Mouse (Mus musculus) stomach, embryonic 16.5 days (tissue): ENCODE results near the gene Zdhhc4. TPM values are rescaled to one million over a fixed set of nuclear protein-coding genes. Genes with fewer than 3 reads are reported as not detected.

Source experiments
- ATAC-seq: fragments of 200-750 bp; cut with Nextera tagmentation; 2 replicates; pipeline ENCODE4 v1.8.0; 2017; ENCODE audit warnings: moderate number of reproducible peaks, moderate TSS enrichment; ENCODE audit not compliant: insufficient read depth, low FRiP score
- H3K27ac ChIP-seq: fragments of 300-500 bp; sonication (generic); 2 replicates; pipeline ENCODE4 v1.5.1; 2014; ENCODE audit warnings: low read length
- H3K27me3 ChIP-seq: fragments of 300-500 bp; sonication (generic); 2 replicates; pipeline ENCODE4 v1.6.1; 2014; ENCODE audit warnings: low read length, control low read depth, mixed read lengths; ENCODE audit not compliant: control insufficient read depth, insufficient read depth
- H3K36me3 ChIP-seq: fragments of 300-500 bp; sonication (generic); 2 replicates; pipeline ENCODE4 v1.6.1; 2014; ENCODE audit warnings: low read length; ENCODE audit not compliant: control insufficient read depth, insufficient read depth
- H3K4me1 ChIP-seq: fragments of 300-500 bp; sonication (generic); 2 replicates; pipeline ENCODE4 v1.6.1; 2014; ENCODE audit warnings: low read length, control low read depth, mixed read lengths; ENCODE audit not compliant: control insufficient read depth, insufficient read depth
- H3K4me2 ChIP-seq: fragments of 300-500 bp; sonication (generic); 2 replicates; pipeline ENCODE4 v1.6.1; 2014; ENCODE audit warnings: low read depth, low read length, mixed read lengths
- H3K4me3 ChIP-seq: fragments of 300-500 bp; sonication (generic); replicated peaks from 2 replicates; pipeline ENCODE4 v1.5.1; 2014; ENCODE audit warnings: mild to moderate bottlenecking, low read length
- H3K9ac ChIP-seq: fragments of 300-500 bp; sonication (generic); 2 replicates; pipeline ENCODE4 v1.6.1; 2014; ENCODE audit warnings: low read length
- H3K9me3 ChIP-seq: fragments of 300-500 bp; sonication (generic); replicated peaks from 2 replicates; pipeline ENCODE4 v1.6.1; 2016; ENCODE audit warnings: low read length, control low read depth; ENCODE audit not compliant: control insufficient read depth
- WGBS: fragments of 180-500 bp; shearing (Covaris S2); extraction: QIAGEN DNeasy Blood & Tissue Kit; methylation state at CpG from one replicate; pipeline ENCODE4 v1.1.7; 2014; 5-methylcytosine and 5-hydroxymethylcytosine counted together
- polyA plus RNA-seq: library from polyadenylated mRNA; unstranded; fragments of >200 nt; fragmentation: Nextera tagmentation; extraction: Ambion mirVana; gene quantifications from 2 replicates; pipeline ENCODE4 v1.2.1, GENCODE M21; 2015

Gene Zdhhc4
- polyA plus RNA-seq, 1 experiment from 2014 or later, result 63.6 TPM

GRCm38 (mm10) chr5:143275761-143276160 is 53.3 kb downstream of the Zdhhc4 start:
- no peak overlapping the region for H3K4me2 ChIP-seq
- H3K36me3 ChIP-seq, result no peaks in the 10 kb centered on the region
- H3K9me3 ChIP-seq, result no peaks in the 10 kb centered on the region
- 48% methylated on average over 5 of the region's 5 CpGs for WGBS
- ATAC-seq, result no peak
- H3K9ac ChIP-seq, result no peak overlapping the region
- no peak overlapping the region for H3K4me3 ChIP-seq
- peaks cover 3% of the 10 kb centered on the region; the same call in 1 of the 2 replicates for H3K27me3 ChIP-seq
- H3K4me1 ChIP-seq, result peaks cover 1% of the 10 kb centered on the region
- H3K27ac ChIP-seq, result no peak overlapping the region

- Histone ChIP-seq H3K36me3 (no peaks in the 10 kb centered on the region), H3K4me2 (no peak overlapping the region), H3K9me3 (no peaks in the 10 kb centered on the region), H3K27me3 (peaks cover 3% of the 10 kb centered on the region; the same call in 1 of the 2 replicates), H3K9ac (no peak overlapping the region), H3K27ac (no peak overlapping the region), H3K4me1 (peaks cover 12% of the 10 kb centered on the region), H3K4me3 (no peak overlapping the region)
- 0 out of 2 replicates have a peak, but pooled peaks have one; percentile 11 for ATAC-seq
- 81% methylated on average over 16 of the region's 16 CpGs for WGBS
Measured at GRCm38 (mm10) chr5:143272540-143273330, 56.3 kb downstream of the Zdhhc4 start.

- WGBS, result 71% methylated on average over 3 of the region's 3 CpGs
- no peak overlapping the region for H3K27ac ChIP-seq
- no peak overlapping the region for H3K4me3 ChIP-seq
- H3K9ac ChIP-seq, result no peak overlapping the region
- ATAC-seq, result no peak
- no peaks in the 10 kb centered on the region for H3K9me3 ChIP-seq
- H3K4me2 ChIP-seq, result no peak overlapping the region
- H3K27me3 ChIP-seq, result peaks cover 3% of the 10 kb centered on the region; the same call in 1 of the 2 replicates
- no peaks in the 10 kb centered on the region for H3K36me3 ChIP-seq
- H3K4me1 ChIP-seq, result peaks cover 12% of the 10 kb centered on the region
Measured at GRCm38 (mm10) chr5:143272108-143272507, 56.9 kb downstream of the Zdhhc4 start.

DNA sequence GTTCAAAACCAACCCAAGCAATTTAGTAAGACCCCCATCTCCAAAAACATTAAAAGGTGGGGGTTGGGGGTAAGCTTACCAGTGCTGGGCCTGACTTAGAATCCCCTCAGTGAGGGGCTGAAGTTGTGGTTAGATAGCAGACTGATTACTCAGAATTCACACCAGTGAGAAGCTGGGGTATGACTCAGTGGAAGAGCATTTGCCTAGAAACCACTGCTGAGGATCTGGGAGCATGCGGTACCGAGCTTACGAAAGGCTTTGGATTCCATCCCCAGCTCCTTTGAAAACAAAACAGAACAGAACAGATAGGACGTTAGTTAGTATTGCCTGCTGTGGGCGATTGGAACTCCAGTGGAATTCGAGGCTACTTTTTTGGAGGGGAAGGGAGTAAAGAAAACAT is 57.4 kb downstream of the Zdhhc4 start:
- Histone ChIP-seq H3K4me2 (no peak overlapping the region), H3K36me3 (no peaks in the 10 kb centered on the region), H3K4me3 (no peak overlapping the region), H3K4me1 (peaks cover 12% of the 10 kb centered on the region), H3K27me3 (peaks cover 3% of the 10 kb centered on the region; the same call in 1 of the 2 replicates), H3K9me3 (no peaks in the 10 kb centered on the region), H3K9ac (no peak overlapping the region), H3K27ac (no peak overlapping the region)
- WGBS, result 82% methylated on average over 6 of the region's 6 CpGs
- no peak for ATAC-seq

GRCm38 (mm10) chr5:143270151-143270519 is 58.9 kb downstream of the Zdhhc4 start:
- H3K36me3 ChIP-seq, result no peaks in the 10 kb centered on the region
- H3K4me1 ChIP-seq, result peaks cover 12% of the 10 kb centered on the region
- H3K9me3 ChIP-seq, result no peaks in the 10 kb centered on the region
- ATAC-seq, result no peak; the same call in none of the 2 replicates
- peak overlapping the region; percentile 87 for H3K4me2 ChIP-seq
- H3K4me3 ChIP-seq, result peak overlapping the region; percentile 84
- H3K27me3 ChIP-seq, result no peaks in the 10 kb centered on the region
- H3K27ac ChIP-seq, result no peak overlapping the region
- peak overlapping the region; percentile 95 for H3K9ac ChIP-seq
- 3% methylated on average over 12 of the region's 12 CpGs for WGBS

GRCm38 (mm10) chr5:143269363-143270150 is 59.5 kb downstream of the Zdhhc4 start, which contains the start of gene Zfp316:
Gene Zfp316, minus strand, starts transcription at chr5:143270022.
- WGBS, result under 1% methylated on average over 77 of the region's 79 CpGs
- Histone ChIP-seq H3K4me1 (peaks cover 12% of the 10 kb centered on the region), H3K9me3 (no peaks in the 10 kb centered on the region), H3K36me3 (no peaks in the 10 kb centered on the region), H3K27me3 (no peaks in the 10 kb centered on the region), H3K4me2 (peak within 1 kb of the TSS; percentile 87), H3K9ac (peak within 1 kb of the TSS; percentile 95), H3K4me3 (peak within 1 kb of the TSS; percentile 84), H3K27ac (peak within 1 kb of the TSS; percentile 38; the same call in 1 of the 2 replicates)
- peak; percentile 74 for ATAC-seq

DNA sequence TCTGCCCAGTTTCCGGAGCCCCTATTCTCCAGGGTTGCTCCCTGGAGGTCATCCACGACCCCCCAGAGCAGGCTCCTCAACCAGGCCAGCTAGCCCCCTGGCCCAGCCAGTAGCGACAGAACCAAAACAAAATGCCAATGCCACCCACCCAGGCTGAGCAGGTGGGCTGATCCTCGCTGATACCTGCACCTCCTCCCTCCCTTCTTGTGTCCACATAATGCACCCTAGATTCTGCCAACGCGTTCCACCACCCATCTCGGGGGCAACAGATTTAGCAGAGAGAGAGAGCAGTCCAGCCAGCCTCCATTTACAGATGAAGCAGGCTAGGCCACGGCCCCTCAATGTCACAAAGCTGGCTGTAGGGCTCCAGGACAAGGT is 60.1 kb downstream of the Zdhhc4 start:
- H3K27ac ChIP-seq, result no peak overlapping the region
- ATAC-seq, result no peak
- no peaks in the 10 kb centered on the region for H3K27me3 ChIP-seq
- H3K4me1 ChIP-seq, result peaks cover 12% of the 10 kb centered on the region
- 26% methylated on average over 8 of the region's 8 CpGs for WGBS
- H3K9me3 ChIP-seq, result no peaks in the 10 kb centered on the region
- peak overlapping the region; percentile 95 for H3K9ac ChIP-seq
- peak overlapping the region; percentile 87 for H3K4me2 ChIP-seq
- peak overlapping the region; percentile 84 for H3K4me3 ChIP-seq
- H3K36me3 ChIP-seq, result no peaks in the 10 kb centered on the region; the same call in 1 of the 2 replicates

DNA sequence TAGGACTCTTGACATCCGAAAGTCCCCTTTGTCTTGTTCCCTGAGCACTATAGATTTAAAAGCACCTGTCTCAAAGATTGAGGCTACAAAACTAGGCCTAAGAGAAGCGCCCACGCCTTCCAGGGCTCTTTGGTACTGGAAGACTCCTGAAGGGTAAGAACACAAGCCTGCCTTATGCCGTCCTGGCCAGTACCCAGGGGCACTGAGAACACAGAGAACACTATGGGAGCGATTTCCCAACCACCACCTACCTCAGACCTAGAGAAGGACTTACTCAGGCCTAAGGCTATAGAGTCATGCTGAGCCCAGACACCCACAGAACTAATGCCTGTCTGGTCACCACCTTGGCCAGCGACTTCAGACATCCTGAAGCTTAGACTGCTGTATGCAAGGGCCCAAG is 62.3 kb downstream of the Zdhhc4 start:
- peaks cover 12% of the 10 kb centered on the region for H3K4me1 ChIP-seq
- no peaks in the 10 kb centered on the region for H3K27me3 ChIP-seq
- no peak overlapping the region for H3K9ac ChIP-seq
- no peak overlapping the region for H3K4me3 ChIP-seq
- 83% methylated on average over 6 of the region's 6 CpGs for WGBS
- no peak overlapping the region for H3K4me2 ChIP-seq
- no peaks in the 10 kb centered on the region for H3K9me3 ChIP-seq
- H3K36me3 ChIP-seq, result no peaks in the 10 kb centered on the region; the same call in 1 of the 2 replicates
- ATAC-seq, result no peak
- no peak overlapping the region for H3K27ac ChIP-seq
